Mouse (Mus musculus): ENCODE results near the gene Zfp2. TPM values are rescaled to one million over a fixed set of nuclear protein-coding genes. Genes with fewer than 3 reads are reported as not detected.

The Zfp2 gene
- polyA plus RNA-seq, 1 experiment from 2014 or later, result 37.4 TPM

DNA sequence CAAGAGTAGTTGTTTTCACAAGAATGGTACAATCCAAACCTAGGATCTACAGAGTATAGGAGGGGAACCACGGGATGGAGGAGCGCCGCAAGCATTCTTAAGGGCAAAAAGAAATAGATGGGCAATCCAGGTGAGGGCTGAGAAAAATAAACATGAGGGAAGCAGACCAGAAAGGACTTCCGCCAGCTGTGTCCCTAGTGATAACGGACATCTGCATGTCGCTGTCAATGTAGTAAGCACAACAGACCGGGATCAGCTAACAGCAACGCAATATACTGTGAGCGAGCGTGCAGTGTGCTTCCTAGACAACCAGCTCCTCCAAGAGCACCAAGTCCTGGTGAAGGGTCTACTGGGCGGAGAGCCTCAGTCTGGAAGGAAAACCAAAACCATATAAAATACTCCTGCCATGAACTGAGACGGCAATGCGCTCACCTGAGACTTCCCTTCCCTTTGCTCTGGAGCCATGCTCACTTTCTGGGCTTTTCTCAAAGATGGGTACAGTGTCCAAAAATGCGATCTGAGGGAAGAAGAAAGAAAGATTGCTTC, 14.6 kb upstream of the Zfp2 start:
- 36% methylated on average over 14 of the region's 14 CpGs for WGBS
- H3K4me2 ChIP-seq (replicated peaks), result peak overlapping the region; percentile 88
- no peaks in the 10 kb centered on the region for H3K36me3 ChIP-seq
- peaks cover 13% of the 10 kb centered on the region; the same call in 1 of the 2 replicates for H3K4me1 ChIP-seq
- no peaks in the 10 kb centered on the region for H3K9me3 ChIP-seq
- peak overlapping the region; percentile 58 for H3K4me3 ChIP-seq
- H3K27me3 ChIP-seq, result peaks cover 4% of the 10 kb centered on the region; the same call in 1 of the 2 replicates
- peak overlapping the region; percentile 52; the same call in 1 of the 2 replicates for H3K27ac ChIP-seq (replicated peaks)
- ATAC-seq (ENCODE audit: low FRiP score, low read depth), result no peak
- H3K9ac ChIP-seq (replicated peaks), result peak overlapping the region; percentile 70

GRCm38 (mm10) chr11:50914461-50914860, 1.5 kb downstream of the Zfp2 start:
- WGBS, result 91% methylated on average over 3 of the region's 3 CpGs
- H3K36me3 ChIP-seq, result peaks cover 46% of the 10 kb centered on the region
- no peak overlapping the region for H3K4me2 ChIP-seq (replicated peaks)

DNA sequence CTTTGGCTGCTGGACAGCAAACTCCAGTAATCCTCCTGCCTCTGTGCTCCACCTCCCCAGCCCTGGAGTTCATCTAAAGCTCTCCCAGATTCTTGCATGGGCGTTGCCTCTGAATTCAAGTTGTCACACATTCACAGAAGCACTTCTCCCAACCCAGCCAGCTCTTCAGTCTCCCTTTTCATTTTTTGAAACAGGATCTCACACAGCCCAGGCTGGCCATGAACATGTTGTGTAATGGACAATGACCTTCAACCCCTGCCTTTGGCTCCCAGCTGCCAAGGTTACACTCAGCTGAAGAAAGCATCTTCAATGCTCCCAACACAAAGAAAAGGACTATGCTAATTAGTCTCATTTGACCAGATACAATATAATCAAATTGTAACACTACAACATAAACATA, 2.7 kb downstream of the Zfp2 start:
- H3K4me3 ChIP-seq, result no peak overlapping the region
- WGBS, result 93% methylated on average over 1 of the region's 1 CpGs
- H3K9ac ChIP-seq (replicated peaks), result no peak overlapping the region
- peaks cover 58% of the 10 kb centered on the region for H3K36me3 ChIP-seq
- H3K27me3 ChIP-seq, result no peaks in the 10 kb centered on the region
- H3K4me2 ChIP-seq (replicated peaks), result no peak overlapping the region
- no peak overlapping the region for H3K27ac ChIP-seq (replicated peaks)
- no peak for ATAC-seq (ENCODE audit: low FRiP score, low read depth)
- H3K4me1 ChIP-seq, result peaks cover 3% of the 10 kb centered on the region; the same call in 1 of the 2 replicates
- peaks cover 28% of the 10 kb centered on the region for H3K9me3 ChIP-seq

More at GRCm38 (mm10) chr11:50914461-50914860, 1.5 kb downstream of the Zfp2 start:
- Histone ChIP-seq H3K27ac (replicated peaks) (no peak overlapping the region), H3K9me3 (peaks cover 23% of the 10 kb centered on the region), H3K4me1 (peaks cover 3% of the 10 kb centered on the region; the same call in 1 of the 2 replicates), H3K9ac (replicated peaks) (no peak overlapping the region), H3K27me3 (no peaks in the 10 kb centered on the region), H3K4me3 (no peak overlapping the region)
- ATAC-seq (ENCODE audit: low FRiP score, low read depth), result no peak

DNA sequence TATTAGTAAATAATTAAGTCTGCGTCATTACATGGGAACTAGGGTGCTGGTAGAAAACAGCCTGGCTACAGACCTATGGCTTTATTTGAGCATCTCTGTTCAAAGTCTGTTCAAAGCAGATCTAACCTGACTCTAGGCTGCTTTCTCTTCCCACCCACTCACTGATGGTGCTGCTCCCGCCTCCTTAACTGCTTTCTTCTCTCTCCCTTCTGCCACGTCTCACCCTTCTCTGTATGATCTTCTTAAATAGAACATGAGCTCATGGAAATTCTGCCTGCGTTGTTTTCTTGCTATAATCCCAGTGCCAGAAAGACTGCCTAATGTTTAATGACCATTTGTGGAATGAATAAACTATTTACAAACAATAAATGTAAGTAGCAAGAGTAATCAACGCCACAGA, 7.8 kb downstream of the Zfp2 start:
- H3K27ac ChIP-seq (replicated peaks), result no peak overlapping the region
- H3K4me2 ChIP-seq (replicated peaks), result no peak overlapping the region
- H3K9me3 ChIP-seq, result peaks cover 60% of the 10 kb centered on the region
- no peak overlapping the region for H3K4me3 ChIP-seq
- H3K36me3 ChIP-seq, result peaks cover 99% of the 10 kb centered on the region
- no peaks in the 10 kb centered on the region for H3K27me3 ChIP-seq
- ATAC-seq (ENCODE audit: low FRiP score, low read depth), result no peak
- no peak overlapping the region for H3K9ac ChIP-seq (replicated peaks)
- no peaks in the 10 kb centered on the region for H3K4me1 ChIP-seq
- 85% methylated on average over 5 of the region's 5 CpGs for WGBS

DNA sequence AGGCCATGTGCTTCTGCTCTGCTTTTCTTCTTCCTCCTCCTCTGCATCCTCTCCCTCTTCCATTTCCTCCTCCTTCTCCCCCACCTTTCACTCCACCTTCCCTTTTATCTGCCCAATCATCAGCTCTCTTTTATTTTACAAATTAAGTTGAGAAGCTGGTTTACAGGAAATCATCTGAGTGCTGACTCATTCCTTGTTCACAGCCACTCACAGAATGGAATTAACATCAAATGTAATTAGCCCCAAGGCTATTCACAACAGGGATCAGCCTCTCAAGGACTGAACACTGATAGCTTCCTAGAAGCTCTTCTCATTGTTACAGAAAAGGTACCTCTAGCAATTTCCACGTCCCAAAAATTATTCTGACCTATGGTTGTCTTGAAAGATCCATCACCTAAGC, 18.6 kb downstream of the Zfp2 start:
- Histone ChIP-seq H3K4me3 (no peak overlapping the region), H3K4me1 (no peaks in the 10 kb centered on the region), H3K4me2 (replicated peaks) (no peak overlapping the region), H3K9me3 (peaks cover 73% of the 10 kb centered on the region), H3K9ac (replicated peaks) (no peak overlapping the region), H3K27ac (replicated peaks) (no peak overlapping the region), H3K27me3 (no peaks in the 10 kb centered on the region), H3K36me3 (peaks cover 47% of the 10 kb centered on the region)
- 85% methylated on average over 1 of the region's 1 CpGs for WGBS
- no peak for ATAC-seq (ENCODE audit: low FRiP score, low read depth)

- ATAC-seq (ENCODE audit: low FRiP score, low read depth), result no peak
- 58% methylated on average over 2 of the region's 2 CpGs for WGBS
- peaks cover 7% of the 10 kb centered on the region; the same call in 1 of the 2 replicates for H3K36me3 ChIP-seq
- H3K9me3 ChIP-seq, result peaks cover 29% of the 10 kb centered on the region
- no peak overlapping the region for H3K9ac ChIP-seq (replicated peaks)
- no peak overlapping the region for H3K27ac ChIP-seq (replicated peaks)
- peaks cover 3% of the 10 kb centered on the region for H3K4me1 ChIP-seq
- H3K4me2 ChIP-seq (replicated peaks), result no peak overlapping the region
- no peaks in the 10 kb centered on the region for H3K27me3 ChIP-seq
- no peak overlapping the region for H3K4me3 ChIP-seq
Measured at GRCm38 (mm10) chr11:50892441-50892840, 23.5 kb downstream of the Zfp2 start.

DNA sequence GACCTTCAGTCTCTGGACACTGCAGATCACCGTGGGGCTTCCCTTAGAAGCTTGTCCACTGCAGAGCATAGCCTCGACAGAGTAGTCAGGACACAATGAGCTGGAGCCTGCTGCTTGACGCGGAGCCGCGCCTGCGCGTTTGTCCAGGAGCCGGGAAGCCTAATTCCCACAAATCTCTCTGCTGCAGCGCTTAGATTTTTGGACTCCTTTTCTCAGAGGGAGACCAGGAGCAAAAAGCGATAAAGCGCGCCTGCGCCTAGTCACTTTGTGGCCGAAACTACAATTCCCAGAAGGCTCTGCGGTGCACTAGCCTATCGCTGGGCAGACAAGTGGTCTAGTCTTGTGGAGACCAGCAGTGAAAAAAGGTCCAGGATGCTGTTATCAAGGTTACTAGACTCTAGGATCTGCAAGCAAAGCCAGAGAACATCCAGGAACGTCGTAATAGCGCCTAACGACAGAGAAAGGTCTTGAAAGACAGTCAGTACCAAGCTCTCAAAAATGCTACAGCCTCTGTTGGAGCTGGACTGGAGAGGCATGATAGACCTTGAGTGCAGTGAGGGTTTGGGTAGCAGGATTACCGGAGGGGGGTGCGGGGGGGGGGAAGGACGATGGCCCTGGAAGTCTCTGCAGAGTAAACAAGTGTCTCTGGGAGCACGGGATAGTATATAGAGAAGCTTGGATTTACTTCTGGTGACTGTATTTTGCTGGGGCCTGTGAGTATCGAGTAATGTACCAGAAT, 28.4 kb downstream of the Zfp2 start, which contains the start of gene Zfp454:
Gene Zfp454 (minus strand): TSS at position 262 of the 739 bp plus-strand sequence.
- 6% methylated on average over 26 of the region's 26 CpGs for WGBS
- peak within 1 kb of the TSS; percentile 75 for H3K4me2 ChIP-seq (replicated peaks)
- peak within 1 kb of the TSS; percentile 65 for H3K9ac ChIP-seq (replicated peaks)
- ATAC-seq (ENCODE audit: low FRiP score, low read depth), result peak; percentile 95
- H3K4me3 ChIP-seq, result peak within 1 kb of the TSS; percentile 47
- peak within 1 kb of the TSS; percentile 78 for H3K27ac ChIP-seq (replicated peaks)
- peaks cover 4% of the 10 kb centered on the region; the same call in 1 of the 2 replicates for H3K9me3 ChIP-seq
- H3K4me1 ChIP-seq, result peaks cover 15% of the 10 kb centered on the region
- H3K36me3 ChIP-seq, result peaks cover 27% of the 10 kb centered on the region
- H3K27me3 ChIP-seq, result no peaks in the 10 kb centered on the region

DNA sequence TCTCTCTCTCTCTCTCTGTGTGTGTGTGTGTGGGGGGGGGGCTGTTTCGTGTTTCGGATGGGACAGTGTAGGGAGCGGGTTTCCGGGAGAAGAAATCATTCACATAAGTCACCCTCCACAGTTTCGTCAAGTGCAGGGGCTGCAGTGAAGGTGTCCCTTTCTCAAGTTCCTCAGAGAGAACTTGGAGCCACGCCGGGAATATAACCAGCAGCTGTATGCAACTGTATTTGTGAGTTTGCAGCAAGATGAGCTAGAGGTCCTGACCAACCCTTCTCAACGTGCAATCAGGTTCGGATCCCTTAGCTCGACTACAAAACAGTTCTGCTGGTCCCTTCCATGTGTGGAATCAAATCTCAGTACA, 29.1 kb downstream of the Zfp2 start:
- Histone ChIP-seq H3K4me1 (peaks cover 15% of the 10 kb centered on the region), H3K9me3 (no peaks in the 10 kb centered on the region; the same call in 1 of the 2 replicates), H3K27me3 (no peaks in the 10 kb centered on the region), H3K4me2 (replicated peaks) (peak overlapping the region; percentile 75), H3K36me3 (peaks cover 33% of the 10 kb centered on the region), H3K4me3 (peak overlapping the region; percentile 47), H3K27ac (replicated peaks) (peak overlapping the region; percentile 78), H3K9ac (replicated peaks) (peak overlapping the region; percentile 65)
- peak; percentile 48 for ATAC-seq (ENCODE audit: low FRiP score, low read depth)
- 24% methylated on average over 10 of the region's 10 CpGs for WGBS

DNA sequence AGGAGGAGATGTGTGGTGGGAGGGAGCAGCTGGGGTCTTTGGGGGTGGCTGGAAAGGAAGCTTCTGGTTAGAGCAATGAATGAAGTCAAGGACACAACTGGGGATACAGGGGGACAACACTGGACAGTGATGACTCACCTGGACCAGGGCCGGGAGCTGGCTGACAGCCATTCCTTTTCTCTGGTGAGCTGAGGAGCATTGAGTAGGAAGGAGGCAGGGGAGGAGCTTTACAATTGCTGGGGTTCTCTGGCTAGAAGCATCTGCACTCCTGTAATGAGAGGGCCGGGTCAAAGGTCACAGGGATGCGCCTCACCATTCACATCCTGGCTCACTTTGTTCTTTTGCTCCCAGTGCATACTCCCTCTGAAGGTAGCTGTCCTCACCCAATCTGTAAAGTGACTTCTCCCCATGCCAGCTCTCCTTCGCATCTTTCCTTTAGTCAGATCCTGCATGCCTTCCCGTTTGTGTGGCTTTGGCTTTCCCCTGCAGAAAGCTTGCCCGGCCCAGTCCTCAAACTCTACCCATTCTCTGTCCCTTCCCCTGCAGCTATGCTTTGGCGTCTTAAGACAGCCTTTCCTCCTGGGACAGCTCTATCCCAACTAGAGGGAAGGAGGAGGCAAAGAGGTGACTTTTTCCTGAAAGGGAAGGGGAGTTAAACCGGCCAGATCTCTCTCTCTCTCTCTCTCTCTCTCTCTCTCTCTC, 29.6 kb downstream of the Zfp2 start:
- no peaks in the 10 kb centered on the region; the same call in 1 of the 2 replicates for H3K9me3 ChIP-seq
- peaks cover 38% of the 10 kb centered on the region for H3K36me3 ChIP-seq
- H3K4me1 ChIP-seq, result peaks cover 15% of the 10 kb centered on the region
- H3K4me2 ChIP-seq (replicated peaks), result peak overlapping the region; percentile 75
- peak; percentile 5; the same call in 1 of the 2 replicates for ATAC-seq (ENCODE audit: low FRiP score, low read depth)
- peak overlapping the region; percentile 47 for H3K4me3 ChIP-seq
- H3K27me3 ChIP-seq, result no peaks in the 10 kb centered on the region
- H3K27ac ChIP-seq (replicated peaks), result no peak overlapping the region
- H3K9ac ChIP-seq (replicated peaks), result peak overlapping the region; percentile 65
- 51% methylated on average over 8 of the region's 8 CpGs for WGBS

DNA sequence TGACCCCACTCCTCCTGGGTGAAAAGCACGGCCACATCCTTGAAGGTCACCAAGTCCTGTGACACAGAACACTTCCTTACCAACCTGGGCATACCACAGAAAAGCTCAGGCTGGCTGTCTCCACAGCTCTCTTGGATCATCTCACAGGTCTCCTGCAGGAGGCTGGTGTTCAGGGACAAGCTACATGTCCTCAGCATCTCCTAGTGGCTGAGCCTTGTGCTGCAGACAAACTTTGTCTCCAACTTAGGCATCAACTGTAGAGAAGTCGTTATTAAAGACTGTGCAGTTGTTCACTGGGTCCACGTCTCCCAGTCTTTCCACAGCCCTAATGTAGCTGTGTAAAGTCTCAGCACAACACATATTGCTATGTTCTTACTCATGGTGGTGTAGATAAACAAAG, 32.2 kb downstream of the Zfp2 start:
- no peak overlapping the region for H3K9ac ChIP-seq (replicated peaks)
- ATAC-seq (ENCODE audit: low FRiP score, low read depth), result no peak
- no peaks in the 10 kb centered on the region; the same call in 1 of the 2 replicates for H3K9me3 ChIP-seq
- H3K27me3 ChIP-seq, result no peaks in the 10 kb centered on the region
- no peak overlapping the region for H3K4me3 ChIP-seq
- H3K4me1 ChIP-seq, result peaks cover 15% of the 10 kb centered on the region
- H3K27ac ChIP-seq (replicated peaks), result no peak overlapping the region
- H3K36me3 ChIP-seq, result peaks cover 63% of the 10 kb centered on the region
- no peak overlapping the region for H3K4me2 ChIP-seq (replicated peaks)
- 95% methylated on average over 3 of the region's 3 CpGs for WGBS

DNA sequence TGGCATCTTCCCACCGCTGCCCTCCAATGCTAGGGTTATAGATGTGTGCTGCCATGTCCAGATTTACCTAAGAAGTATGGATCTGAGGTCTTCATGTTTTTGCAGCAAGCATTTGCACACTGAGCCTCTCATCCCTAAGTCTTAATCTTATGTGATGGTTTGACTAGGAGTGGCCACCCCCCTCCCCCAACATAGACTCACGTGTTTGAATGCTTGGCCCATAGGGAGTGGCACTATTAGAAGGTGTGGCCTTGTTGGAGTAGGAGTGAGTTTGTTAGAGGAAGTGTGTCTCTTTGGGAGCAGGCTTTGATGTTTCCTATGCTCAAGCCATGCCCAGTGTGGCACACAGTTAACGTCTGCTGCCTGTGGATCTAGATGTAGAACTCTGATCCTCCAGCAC, 37.3 kb downstream of the Zfp2 start:
- H3K4me2 ChIP-seq (replicated peaks), result no peak overlapping the region
- no peaks in the 10 kb centered on the region for H3K27me3 ChIP-seq
- no peaks in the 10 kb centered on the region for H3K4me1 ChIP-seq
- peaks cover 96% of the 10 kb centered on the region for H3K36me3 ChIP-seq
- peaks cover 22% of the 10 kb centered on the region for H3K9me3 ChIP-seq
- no peak overlapping the region for H3K27ac ChIP-seq (replicated peaks)
- ATAC-seq (ENCODE audit: low FRiP score, low read depth), result no peak
- no peak overlapping the region for H3K4me3 ChIP-seq
- no peak overlapping the region for H3K9ac ChIP-seq (replicated peaks)
- WGBS, result 96% methylated on average over 3 of the region's 3 CpGs

All from midbrain, embryonic 12.5 days (tissue).